Mouse (Mus musculus) adrenal gland, adult (tissue): ENCODE measurements around the gene Sfpq.
A peak's percentile ranks its signal among the peaks of the same experiment; 100 is the strongest.
"Not testable (repeated sequence)": the region's sequence is repeated elsewhere in the genome, so short reads cannot be mapped to it uniquely, and the experiment has no call there.

Experiments
- DNase-seq, 2 experiments: peaks; one replicate each; pipeline ENCODE4 v3.0.0; 2022 to 2023; ENCODE audit warnings: low spot score in 1 of 2; ENCODE audit not compliant: inconsistent age in 2 of 2

Sfpq gene

GRCm38 (mm10) chr4:127021151-127021945, at the start of gene Sfpq:
Gene Sfpq (plus strand): TSS chr4:127021324.
- peak; percentile 97 to 100 for DNase-seq

GRCm38 (mm10) chr4:126977467-126977866, 43.7 kb upstream of the Sfpq start:
- peak; percentile 38 to 85 for DNase-seq

DNA sequence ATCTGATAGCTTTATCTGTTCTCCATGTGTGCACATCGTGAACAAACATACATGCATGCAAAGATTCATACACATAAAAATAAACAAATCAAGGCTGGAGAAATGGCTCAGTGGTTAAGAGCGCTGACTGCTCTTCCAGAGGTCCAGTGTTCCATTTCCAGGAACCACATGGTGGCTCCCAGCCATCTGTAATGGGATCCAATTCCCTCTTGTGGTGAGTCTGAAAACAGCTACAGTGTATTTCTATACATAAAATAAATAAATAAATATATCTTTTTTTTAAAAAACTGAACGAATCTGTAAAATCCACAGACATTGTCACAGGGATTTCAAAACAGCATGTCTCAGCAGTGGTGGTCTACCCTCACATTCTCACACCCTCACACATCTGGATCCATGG, 42.4 kb upstream of the Sfpq start:
- no peak for DNase-seq

DNA sequence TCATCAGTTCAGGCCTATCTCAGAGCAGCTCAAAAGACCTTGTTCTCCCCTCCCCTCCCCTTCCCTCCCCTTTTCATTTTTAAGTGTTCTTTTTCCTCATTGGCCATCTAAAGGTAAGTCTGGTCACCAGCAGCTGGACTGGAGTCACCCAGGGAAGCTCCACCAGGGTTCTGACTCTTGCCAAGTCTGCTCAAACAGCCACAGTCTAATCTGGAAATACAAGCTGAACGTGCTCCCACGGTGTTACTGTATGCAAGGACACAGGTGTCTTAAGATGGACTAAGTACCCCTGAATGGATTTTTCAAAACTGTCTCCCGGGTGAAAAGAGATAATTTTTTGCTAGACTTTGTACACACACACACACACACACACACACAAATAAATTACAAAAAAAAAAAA, 37.8 kb upstream of the Sfpq start:
- peak; percentile 68 to 82 for DNase-seq

DNA sequence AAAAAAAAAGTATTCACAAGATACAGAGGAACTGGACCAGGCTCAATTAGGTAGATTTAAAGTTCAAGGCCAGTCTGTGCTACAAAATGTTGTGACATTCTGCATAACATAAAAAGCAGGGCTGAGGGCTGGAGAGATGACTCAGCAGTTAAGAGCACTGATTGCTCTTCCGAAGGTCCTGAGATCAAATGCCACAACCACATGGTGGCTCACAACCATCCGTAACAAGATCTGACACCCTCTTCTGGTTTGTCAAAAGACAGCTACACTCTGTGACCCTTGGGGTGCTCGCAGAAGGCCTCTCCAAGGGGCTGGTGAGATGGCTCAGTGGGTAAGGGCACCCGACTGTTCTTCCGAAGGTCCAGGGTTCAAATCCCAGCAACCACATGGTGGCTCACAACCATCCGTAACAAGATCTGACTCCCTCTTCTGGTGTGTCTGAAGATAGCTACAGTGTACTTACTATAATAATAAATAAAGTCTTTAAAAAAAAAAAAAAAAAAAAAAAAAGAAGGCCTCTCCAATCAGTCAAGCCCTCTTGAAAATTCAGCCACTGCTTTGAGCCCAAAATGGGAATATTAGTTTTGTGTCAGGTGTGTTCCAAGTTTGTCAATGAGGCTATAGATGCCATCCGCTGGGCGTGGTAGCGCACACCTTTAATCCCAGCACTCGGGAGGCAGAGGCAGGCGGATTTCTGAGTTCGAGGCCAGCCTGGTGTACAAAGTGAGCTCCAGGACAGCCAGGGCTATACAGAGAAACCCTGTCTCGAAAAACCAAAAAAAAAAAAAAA, 37.2 kb upstream of the Sfpq start:
- DNase-seq = peak; percentile 81 to 85

DNA sequence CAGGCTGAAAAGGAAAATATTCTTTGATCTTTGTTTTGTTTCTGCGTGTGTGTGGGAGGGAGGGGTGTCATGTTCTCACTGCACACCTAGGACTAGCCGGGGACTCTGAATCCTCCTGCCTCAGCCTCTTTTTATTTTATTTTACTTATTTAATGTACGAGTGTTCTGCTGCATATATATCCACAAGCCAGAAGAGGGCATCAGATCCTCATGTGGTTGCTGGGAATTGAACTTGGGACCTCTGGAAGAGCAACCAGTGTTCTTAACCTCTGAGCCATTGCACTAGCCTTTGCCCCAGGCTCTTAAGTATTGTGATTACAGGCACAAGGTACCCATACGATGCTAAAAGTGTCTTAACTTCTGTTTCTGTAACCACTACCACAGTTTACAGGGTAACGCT, 34.4 kb upstream of the Sfpq start:
- DNase-seq = peak in 1 of 2 experiments; percentile 22

GRCm38 (mm10) chr4:126988503-126988902, 32.6 kb upstream of the Sfpq start:
- no peak for DNase-seq

DNA sequence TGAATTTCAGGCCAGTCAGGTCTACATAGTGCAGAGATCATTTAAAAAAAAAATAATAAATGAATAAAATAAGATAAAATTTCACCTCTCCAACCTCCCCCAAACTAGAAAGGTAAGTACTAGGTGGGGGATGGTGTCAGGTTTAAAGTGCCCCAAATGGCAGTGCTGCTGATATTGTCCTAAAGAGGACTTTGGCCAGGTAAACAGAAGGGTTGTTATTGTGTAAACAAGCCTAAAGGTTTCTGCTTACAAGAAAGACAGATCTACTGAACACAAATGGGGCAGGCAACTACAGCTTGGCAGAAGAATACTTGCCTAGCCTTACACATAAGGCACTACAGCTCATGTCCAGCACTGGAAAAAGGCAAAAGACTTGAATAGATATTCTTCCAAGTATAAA, 30.6 kb upstream of the Sfpq start:
- no peak for DNase-seq

GRCm38 (mm10) chr4:126992356-126992755, 28.8 kb upstream of the Sfpq start:
- DNase-seq = peak in 1 of 2 experiments; percentile 50

DNA sequence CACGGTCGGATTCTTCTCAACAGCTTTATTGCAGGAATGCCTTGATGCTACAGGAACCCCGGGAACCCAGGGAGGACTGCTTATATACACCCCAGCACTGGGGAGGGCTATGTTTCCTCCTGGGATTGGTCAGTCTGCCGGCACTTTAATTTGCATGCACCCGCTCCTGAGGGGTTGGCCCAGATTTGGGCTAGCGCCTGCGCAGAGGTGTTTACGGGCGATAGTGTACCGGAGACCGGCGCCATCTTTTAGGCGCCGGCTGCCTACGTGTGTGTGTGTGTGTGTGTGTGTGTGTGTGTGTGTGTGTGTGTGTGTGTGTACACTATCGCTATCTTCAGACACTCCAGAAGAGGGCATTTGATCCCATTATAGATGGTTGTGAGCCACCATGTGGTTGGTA, 21.8 kb upstream of the Sfpq start:
- DNase-seq = not testable (repeated sequence)

DNA sequence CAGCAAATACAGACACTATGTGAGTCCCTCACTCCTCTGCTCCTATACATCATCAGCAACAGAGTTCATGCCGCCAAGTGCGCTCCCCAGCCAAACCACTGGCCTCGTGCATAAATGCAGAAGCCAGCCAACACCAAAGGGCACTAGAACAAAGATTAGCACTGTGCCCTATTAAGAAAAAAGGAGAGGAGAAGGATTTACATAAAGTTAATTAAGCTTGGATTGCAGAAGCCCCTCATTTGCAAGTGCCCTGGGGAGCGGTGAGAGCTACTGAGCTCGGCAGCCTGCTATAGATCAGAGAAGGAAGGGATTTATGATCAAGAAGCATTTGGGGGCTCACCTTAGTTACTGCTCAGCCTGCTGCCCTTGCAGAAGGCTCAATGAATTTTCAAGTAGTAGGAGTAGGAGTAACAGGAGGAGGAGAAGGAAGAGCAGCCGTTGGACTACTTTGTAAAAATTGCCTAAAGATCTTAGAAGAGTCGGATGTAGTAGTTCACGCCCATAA, 20.5 kb upstream of the Sfpq start:
- DNase-seq = peak in 1 of 2 experiments; percentile 27

- peak in 1 of 2 experiments; percentile 16 for DNase-seq
Measured at GRCm38 (mm10) chr4:127004384-127004783, 16.7 kb upstream of the Sfpq start.

GRCm38 (mm10) chr4:127005113-127005936, 15.8 kb upstream of the Sfpq start:
- DNase-seq = peak; percentile 58 to 82

- peak; percentile 85 to 96 for DNase-seq
Measured at GRCm38 (mm10) chr4:127015294-127015993, 5.7 kb upstream of the Sfpq start.

GRCm38 (mm10) chr4:127016366-127016765, 4.8 kb upstream of the Sfpq start:
- DNase-seq = peak in 1 of 2 experiments; percentile 27

- DNase-seq = no peak
Measured at GRCm38 (mm10) chr4:127020411-127021150, 543 bp upstream of the Sfpq start.

- DNase-seq = peak; percentile 93 to 95
Measured at GRCm38 (mm10) chr4:127021989-127022626, 984 bp downstream of the Sfpq start.

DNA sequence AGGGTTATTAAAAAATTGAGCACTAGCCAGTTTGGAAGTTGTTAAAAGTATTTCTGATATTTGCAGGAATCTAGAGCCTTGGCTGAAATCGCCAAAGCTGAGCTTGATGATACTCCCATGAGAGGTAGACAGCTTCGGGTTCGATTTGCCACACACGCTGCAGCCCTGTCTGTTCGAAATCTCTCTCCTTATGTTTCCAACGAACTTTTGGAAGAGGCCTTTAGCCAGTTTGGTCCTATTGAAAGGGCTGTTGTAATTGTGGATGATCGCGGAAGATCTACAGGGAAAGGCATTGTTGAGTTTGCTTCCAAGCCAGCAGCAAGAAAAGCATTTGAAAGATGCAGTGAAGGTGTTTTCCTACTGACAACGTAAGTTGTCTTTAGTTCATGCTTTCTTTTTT, 2.1 kb downstream of the Sfpq start:
- DNase-seq = peak in 1 of 2 experiments; percentile 52

- peak in 1 of 2 experiments; percentile 39 for DNase-seq
Measured at GRCm38 (mm10) chr4:127024240-127024639, 3.1 kb downstream of the Sfpq start.
